Mouse (Mus musculus) lung, postnatal 36 days (tissue): Measurements from ENCODE around the gene Ces2b.
"Not testable (repeated sequence)": the region's sequence is repeated elsewhere in the genome, so short reads cannot be mapped to it uniquely, and the experiment has no call there.

Experiments used
- DNase-seq: peaks from one replicate; pipeline ENCODE4 v3.0.0; 2022; ENCODE audit warnings: mixed read lengths

Gene Ces2b

DNA sequence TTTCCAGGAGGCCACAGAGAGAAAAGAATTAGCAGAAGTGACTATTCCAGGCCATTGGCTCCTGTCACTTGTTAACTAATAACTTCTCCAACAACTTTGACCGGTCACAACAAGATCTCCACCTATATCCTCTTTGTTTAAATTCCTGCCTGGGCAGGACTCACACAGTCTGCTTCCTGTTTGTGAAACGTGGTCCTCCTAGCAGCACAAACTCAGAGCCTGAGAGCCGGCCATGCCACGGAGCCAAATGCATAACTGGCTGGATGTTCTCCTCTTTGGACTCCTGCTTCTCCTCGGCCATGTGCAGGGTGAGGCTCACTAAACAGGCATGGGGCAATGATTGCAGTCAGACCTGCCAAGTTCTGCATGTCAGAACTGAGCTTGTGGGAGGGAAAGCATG, at the start of gene Ces2b:
Ces2b (plus strand) TSS at position 133 of the 400 bp plus-strand sequence.
- DNase-seq: peak; percentile 15

DNA sequence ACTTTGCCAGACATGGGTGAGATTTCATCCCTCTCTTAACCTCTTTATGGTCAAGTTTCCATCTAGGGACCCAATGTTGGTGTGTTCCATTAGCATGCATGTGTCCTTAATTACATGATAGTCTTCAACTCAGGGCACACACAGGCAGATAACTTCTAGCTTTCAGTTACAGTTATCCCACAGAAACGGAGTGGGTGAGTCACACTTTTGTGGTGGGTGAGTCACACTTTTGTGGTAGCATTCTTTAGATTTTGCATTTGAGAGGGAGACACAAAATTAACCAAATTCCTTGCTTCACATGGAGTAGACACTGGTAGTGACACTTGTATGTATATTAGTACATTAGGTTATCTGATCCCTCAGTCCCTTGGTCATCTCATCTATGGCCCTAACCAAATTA, 44.3 kb upstream of the Ces2b start:
- no peak for DNase-seq

DNA sequence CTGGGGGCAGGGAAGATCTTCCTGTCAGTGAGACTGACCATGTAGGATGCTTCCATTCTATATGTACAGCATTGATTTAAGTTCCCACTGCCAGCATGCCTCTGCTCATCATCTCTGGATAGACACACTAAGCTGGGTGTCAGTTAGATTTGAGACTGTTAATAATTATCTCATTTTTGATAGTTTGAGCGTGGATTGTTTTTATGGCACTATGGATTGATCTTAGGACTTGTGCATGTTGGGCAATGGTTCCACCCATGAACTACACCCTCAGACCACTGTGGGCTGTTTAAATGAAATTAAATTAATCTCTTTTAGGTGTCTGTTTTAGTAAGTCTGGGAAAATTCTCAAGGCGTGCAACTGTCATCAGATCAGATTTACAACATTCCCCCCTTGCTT, 42.4 kb upstream of the Ces2b start:
- no peak for DNase-seq

DNA sequence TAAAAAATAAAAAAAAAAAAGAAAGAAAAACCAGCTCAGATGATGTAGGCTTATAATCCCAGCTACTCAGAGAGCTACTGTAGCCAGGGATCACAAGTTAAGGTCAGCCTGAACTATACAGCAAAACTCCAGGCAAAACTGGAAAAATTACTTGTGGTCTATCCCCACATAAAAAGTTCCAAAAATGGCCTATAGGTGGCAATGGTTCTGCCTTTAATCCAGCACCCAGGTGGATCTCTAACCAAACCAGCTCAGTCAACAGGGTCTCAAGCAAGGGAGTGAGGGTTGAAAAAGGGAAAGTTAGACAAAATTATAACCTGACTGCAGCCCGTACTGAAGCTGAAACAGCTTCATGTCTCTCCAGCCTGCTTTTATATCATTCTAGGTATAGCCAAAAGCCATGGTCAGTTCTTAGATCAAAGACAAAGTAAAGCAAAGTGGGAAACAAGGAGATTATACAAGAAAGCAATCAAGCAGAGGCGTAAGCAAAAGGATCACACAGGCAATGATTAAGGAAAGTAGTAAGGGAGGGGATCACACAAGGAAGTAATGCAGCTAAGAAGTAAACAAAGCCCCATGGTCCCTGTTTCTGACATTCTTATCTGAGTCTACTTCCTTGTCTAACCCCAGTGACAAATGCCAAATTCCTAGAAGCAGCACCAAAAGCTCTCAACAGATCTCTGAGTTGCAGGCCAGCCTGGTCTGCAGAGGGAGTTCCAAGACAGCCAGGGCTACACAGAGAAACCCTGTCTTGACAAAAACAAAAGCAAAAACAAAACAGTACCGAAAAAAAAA, 41.3 kb upstream of the Ces2b start:
- DNase-seq: peak; percentile 71

GRCm38 (mm10) chr8:104799385-104799784, 32.0 kb upstream of the Ces2b start:
- no peak for DNase-seq

GRCm38 (mm10) chr8:104806127-104806526, 25.2 kb upstream of the Ces2b start:
- DNase-seq: no peak

GRCm38 (mm10) chr8:104808542-104809413, 22.6 kb upstream of the Ces2b start:
- DNase-seq: no peak

- no peak for DNase-seq
These were observed 21.9 kb upstream of the Ces2b start for GRCm38 (mm10) chr8:104809436-104809835.

DNA sequence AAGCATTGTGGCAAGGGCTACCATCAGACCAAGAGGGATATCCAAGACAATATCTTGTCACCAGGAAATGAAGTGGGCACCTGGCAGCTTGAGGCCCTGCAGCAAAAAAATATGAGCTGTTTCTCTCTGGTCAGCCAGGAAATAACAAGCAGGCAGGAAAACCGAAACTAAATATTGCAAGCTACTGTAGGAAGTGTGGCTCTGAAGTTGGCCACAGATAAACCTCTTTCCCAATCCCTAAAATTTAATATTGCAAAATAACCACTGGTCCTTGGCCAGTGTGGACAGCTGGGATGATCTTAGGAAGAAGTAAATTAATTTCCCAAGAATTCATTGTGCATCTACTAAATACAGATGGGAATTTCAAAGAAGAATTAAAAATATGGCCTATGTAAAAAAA, 4.5 kb upstream of the Ces2b start:
- peak; percentile 33 for DNase-seq

- DNase-seq: no peak
These were observed 3.2 kb upstream of the Ces2b start for GRCm38 (mm10) chr8:104828221-104828620.

GRCm38 (mm10) chr8:104841360-104842078, 10.1 kb downstream of the Ces2b start:
- DNase-seq: no peak

DNA sequence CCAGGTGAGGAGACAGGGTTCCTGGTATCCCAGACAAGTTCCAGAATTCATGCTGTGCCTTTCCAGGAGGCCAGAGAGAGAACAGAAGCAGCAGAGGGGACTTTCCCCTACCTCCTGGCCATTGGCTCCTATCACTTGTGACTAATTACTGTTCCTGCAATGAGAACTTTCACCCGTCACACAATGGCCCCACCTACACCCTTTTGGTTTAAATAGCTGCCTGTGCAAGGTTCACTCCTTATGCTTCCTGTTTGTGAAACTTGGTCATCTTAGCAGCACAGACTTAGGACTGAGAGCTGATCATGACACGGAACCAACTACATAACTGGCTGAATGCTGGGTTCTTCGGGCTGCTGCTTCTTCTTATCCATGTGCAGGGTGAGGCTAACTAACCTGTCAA, 15.5 kb downstream of the Ces2b start, which contains the start of gene Ces2c:
Ces2c (plus strand) TSS at position 238 of the 400 bp plus-strand sequence.
- DNase-seq: no peak

DNA sequence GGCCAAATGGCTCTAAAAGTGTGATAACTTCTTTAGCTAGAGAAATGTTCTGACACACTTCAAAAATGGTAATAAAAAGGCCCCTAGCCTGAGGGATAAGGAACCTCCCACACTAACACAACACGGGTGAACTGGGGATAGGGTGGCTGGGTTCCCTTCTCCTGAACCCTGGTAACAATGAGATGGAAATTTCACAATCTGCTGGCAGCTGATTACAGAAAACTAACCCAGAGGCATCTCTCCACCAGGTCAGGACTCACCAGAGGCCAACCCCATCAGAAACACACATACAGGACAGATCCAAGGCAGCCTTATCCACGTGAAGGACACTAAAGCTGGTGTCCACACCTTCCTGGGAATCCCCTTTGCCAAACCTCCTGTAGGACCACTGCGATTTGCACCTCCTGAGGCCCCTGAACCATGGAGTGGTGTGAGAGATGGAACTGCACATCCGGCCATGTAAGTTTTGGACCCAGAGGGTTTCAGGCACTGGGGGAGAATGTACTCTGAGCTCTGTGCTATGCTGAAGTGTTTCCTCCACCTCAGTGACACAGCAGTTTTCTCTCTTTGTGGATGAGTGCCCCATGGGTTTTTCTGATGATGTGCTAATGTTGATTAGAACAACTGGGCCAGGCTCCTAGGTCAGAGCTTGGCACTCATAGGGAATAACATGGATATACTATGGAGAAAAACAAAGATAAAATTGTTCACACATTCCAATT, 16.5 kb downstream of the Ces2b start:
- no peak for DNase-seq

DNA sequence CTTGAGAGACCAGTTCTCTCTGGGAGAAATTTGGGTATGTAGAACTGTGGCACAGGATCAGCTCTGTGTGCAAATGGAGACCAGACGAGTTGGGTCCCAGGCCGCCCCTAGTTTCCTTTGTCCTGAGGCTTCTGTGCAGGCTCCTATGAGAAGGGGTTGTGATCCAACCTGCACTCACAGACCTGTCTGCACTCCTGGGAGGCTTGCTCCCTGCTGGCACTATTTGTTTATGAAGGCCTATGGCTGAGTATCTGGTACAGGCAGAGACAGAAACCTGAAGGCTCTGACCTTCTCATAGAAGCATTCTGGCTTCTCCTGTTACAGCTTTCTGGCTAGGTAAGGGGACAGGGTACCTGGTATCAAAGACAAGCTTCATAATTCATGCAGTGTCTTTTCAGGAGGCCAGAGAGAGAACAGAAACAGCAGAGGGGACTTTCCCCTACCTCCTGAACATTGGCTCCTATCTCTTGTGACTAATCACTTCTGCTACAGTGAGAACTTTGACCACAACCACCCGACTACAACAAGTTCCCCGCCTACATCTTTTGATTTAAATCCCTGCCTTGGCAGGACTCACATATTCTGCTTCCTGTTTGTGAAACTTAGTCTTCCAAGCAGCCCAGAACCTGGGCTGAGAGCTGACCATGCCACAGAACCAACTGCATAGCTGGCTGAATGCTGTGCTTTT, 35.6 kb downstream of the Ces2b start:
- not testable (repeated sequence) for DNase-seq

DNA sequence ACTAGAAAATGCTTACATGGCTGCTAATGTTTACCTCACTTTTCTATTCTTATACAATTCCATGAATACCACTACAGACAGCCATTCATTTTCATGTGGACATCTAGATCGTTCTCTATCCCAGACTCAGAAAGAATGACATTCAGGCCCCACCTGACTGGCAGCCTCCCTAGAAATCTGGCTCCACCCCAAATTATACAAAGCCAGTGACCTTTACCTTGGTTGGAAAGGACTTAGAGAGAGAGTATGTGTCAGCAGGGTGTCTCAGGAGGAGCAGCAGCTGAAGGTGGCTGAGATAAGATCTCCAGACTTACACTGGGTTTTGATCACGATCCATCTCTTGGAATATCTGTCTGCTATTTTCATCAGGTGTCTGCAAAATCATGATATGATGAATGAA, 37.5 kb downstream of the Ces2b start:
- DNase-seq: not testable (repeated sequence)

DNA sequence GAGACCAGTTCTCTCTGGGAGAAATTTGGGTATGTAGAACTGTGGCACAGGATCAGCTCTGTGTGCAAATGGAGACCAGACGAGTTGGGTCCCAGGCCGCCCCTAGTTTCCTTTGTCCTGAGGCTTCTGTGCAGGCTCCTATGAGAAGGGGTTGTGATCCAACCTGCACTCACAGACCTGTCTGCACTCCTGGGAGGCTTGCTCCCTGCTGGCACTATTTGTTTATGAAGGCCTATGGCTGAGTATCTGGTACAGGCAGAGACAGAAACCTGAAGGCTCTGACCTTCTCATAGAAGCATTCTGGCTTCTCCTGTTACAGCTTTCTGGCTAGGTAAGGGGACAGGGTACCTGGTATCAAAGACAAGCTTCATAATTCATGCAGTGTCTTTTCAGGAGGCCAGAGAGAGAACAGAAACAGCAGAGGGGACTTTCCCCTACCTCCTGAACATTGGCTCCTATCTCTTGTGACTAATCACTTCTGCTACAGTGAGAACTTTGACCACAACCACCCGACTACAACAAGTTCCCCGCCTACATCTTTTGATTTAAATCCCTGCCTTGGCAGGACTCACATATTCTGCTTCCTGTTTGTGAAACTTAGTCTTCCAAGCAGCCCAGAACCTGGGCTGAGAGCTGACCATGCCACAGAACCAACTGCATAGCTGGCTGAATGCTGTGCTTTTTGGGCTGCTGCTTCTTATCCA, 55.0 kb downstream of the Ces2b start:
- not testable (repeated sequence) for DNase-seq
